Mouse (Mus musculus) hindbrain, embryonic 13.5 days (tissue): ENCODE results near the gene Foxb2. TPM values are rescaled to one million over a fixed set of nuclear protein-coding genes. Genes with fewer than 3 reads are reported as not detected.
"Not testable (repeated sequence)": the region's sequence is repeated elsewhere in the genome, so short reads cannot be mapped to it uniquely, and the experiment has no call there.

Experiments
- ATAC-seq: fragments of 200-750 bp; cut with Nextera tagmentation; 2 replicates; pipeline ENCODE4 v1.8.0; 2017; ENCODE audit warnings: moderate TSS enrichment; ENCODE audit not compliant: low FRiP score
- H3K27ac ChIP-seq: fragments of 300-500 bp; sonication (generic); 2 replicates; pipeline ENCODE4 v1.5.1; 2015; ENCODE audit warnings: inconsistent platforms, mild to moderate bottlenecking, moderate library complexity
- H3K27me3 ChIP-seq: fragments of 300-500 bp; sonication (generic); 2 replicates; pipeline ENCODE4 v1.6.1; 2015; ENCODE audit warnings: mild to moderate bottlenecking, inconsistent platforms
- H3K36me3 ChIP-seq: fragments of 300-500 bp; sonication (generic); 2 replicates; pipeline ENCODE4 v1.6.1; 2015; ENCODE audit warnings: mild to moderate bottlenecking, inconsistent platforms
- H3K4me1 ChIP-seq: fragments of 300-500 bp; sonication (generic); replicated peaks from 2 replicates; pipeline ENCODE4 v1.6.1; 2015; ENCODE audit warnings: inconsistent platforms
- H3K4me2 ChIP-seq: fragments of 300-500 bp; sonication (generic); 2 replicates; pipeline ENCODE4 v1.6.1; 2015; ENCODE audit warnings: inconsistent platforms, mild to moderate bottlenecking, moderate library complexity
- H3K4me3 ChIP-seq: fragments of 300-500 bp; sonication (generic); 2 replicates; pipeline ENCODE4 v1.5.1; 2015; ENCODE audit warnings: mild to moderate bottlenecking, inconsistent platforms
- H3K9ac ChIP-seq: fragments of 300-500 bp; sonication (generic); 2 replicates; pipeline ENCODE4 v1.6.1; 2015; ENCODE audit warnings: mild to moderate bottlenecking, inconsistent platforms
- H3K9me3 ChIP-seq: fragments of 300-500 bp; sonication (generic); 2 replicates; pipeline ENCODE4 v1.6.1; 2016; ENCODE audit warnings: inconsistent platforms
- WGBS: fragments of 180-500 bp; shearing (Covaris S2); methylation state at CpG from one replicate; pipeline ENCODE4 v1.1.7; 2015; 5-methylcytosine and 5-hydroxymethylcytosine counted together
- polyA plus RNA-seq: library from polyadenylated mRNA; unstranded; fragments of >200 nt; fragmentation: Nextera tagmentation; extraction: Ambion mirVana; gene quantifications from 2 replicates; pipeline ENCODE4 v1.2.1, GENCODE M21; 2015

The Foxb2 gene
- polyA plus RNA-seq, 1 experiment from 2014 or later: 2.1 TPM

DNA sequence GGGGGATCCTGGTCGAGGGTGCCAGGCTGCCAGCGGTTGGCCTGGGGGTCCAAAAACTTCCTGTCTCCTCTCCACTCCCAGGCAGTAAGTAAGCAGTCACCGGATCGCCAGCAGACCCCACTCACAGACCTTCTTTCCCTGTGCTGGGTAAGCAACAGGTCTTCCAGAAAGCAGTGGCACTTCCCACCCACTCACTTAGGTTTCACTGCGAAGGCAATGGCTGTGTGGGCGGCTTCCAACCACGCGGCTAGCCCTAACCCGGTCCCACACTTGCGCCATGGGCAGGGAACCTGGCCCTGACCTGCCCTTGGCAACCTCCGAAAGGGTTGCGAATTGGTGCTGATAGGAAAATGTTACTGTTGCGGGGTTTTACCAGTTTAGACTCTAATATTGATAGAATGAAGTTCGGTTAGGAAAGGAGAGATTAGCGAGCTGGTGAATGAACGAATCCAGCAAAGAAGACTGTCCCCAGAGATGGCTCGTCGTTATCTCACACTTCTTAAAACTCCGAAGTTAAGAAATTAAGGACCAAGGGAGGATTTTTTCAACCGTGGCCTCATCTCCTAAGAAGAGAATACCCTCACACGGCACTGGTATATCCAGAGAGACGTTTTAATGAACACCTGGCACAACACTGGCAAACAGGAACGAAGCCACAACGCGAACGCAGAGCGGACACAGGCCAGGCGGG is 3.0 kb downstream of the Foxb2 start:
- Histone ChIP-seq H3K4me1 (peaks cover 31% of the 10 kb centered on the region), H3K27ac (no peak overlapping the region), H3K4me3 (peak overlapping the region; percentile 49), H3K9ac (no peak overlapping the region), H3K9me3 (no peaks in the 10 kb centered on the region), H3K36me3 (no peaks in the 10 kb centered on the region), H3K27me3 (peaks cover 99% of the 10 kb centered on the region), H3K4me2 (peak overlapping the region; percentile 7; the same call in 1 of the 2 replicates)
- WGBS: under 1% methylated on average over 28 of the region's 28 CpGs
- ATAC-seq: no peak

GRCm38 (mm10) chr19:16868534-16868933 is 5.1 kb downstream of the Foxb2 start:
- no peak overlapping the region for H3K27ac ChIP-seq
- peaks cover 18% of the 10 kb centered on the region for H3K4me1 ChIP-seq
- no peaks in the 10 kb centered on the region for H3K36me3 ChIP-seq
- H3K4me2 ChIP-seq: no peak overlapping the region
- no peak overlapping the region for H3K9ac ChIP-seq
- peak; percentile 31; the same call in 1 of the 2 replicates for ATAC-seq
- peaks cover 90% of the 10 kb centered on the region for H3K27me3 ChIP-seq
- H3K9me3 ChIP-seq: no peaks in the 10 kb centered on the region
- WGBS: 35% methylated on average over 5 of the region's 5 CpGs
- no peak overlapping the region for H3K4me3 ChIP-seq

- ATAC-seq: no peak
- no peak overlapping the region for H3K9ac ChIP-seq
- 67% methylated on average over 4 of the region's 4 CpGs for WGBS
These were observed 15.0 kb downstream of the Foxb2 start for GRCm38 (mm10) chr19:16858646-16859045.

GRCm38 (mm10) chr19:16856752-16857151 is 16.9 kb downstream of the Foxb2 start:
- H3K27ac ChIP-seq: no peak overlapping the region
- H3K9ac ChIP-seq: no peak overlapping the region
- peaks cover 7% of the 10 kb centered on the region; the same call in 1 of the 2 replicates for H3K27me3 ChIP-seq
- no peak overlapping the region for H3K4me2 ChIP-seq
- no peak for ATAC-seq
- no peaks in the 10 kb centered on the region for H3K36me3 ChIP-seq
- WGBS: 76% methylated on average over 5 of the region's 5 CpGs
- H3K9me3 ChIP-seq: no peaks in the 10 kb centered on the region
- no peaks in the 10 kb centered on the region for H3K4me1 ChIP-seq
- no peak overlapping the region for H3K4me3 ChIP-seq

More at GRCm38 (mm10) chr19:16858646-16859045, 15.0 kb downstream of the Foxb2 start:
- Histone ChIP-seq H3K4me1 (no peaks in the 10 kb centered on the region), H3K4me2 (no peak overlapping the region), H3K36me3 (no peaks in the 10 kb centered on the region), H3K4me3 (no peak overlapping the region), H3K27me3 (peaks cover 12% of the 10 kb centered on the region; the same call in 1 of the 2 replicates), H3K27ac (no peak overlapping the region), H3K9me3 (no peaks in the 10 kb centered on the region)

- not testable (repeated sequence) for H3K27ac ChIP-seq, H3K36me3 ChIP-seq, H3K4me3 ChIP-seq, H3K9me3 ChIP-seq, H3K9ac ChIP-seq, ATAC-seq, H3K4me2 ChIP-seq, H3K4me1 ChIP-seq, H3K27me3 ChIP-seq
- WGBS: 85% methylated on average over 2 of the region's 2 CpGs
These were observed 29.5 kb downstream of the Foxb2 start for GRCm38 (mm10) chr19:16844091-16844490.

DNA sequence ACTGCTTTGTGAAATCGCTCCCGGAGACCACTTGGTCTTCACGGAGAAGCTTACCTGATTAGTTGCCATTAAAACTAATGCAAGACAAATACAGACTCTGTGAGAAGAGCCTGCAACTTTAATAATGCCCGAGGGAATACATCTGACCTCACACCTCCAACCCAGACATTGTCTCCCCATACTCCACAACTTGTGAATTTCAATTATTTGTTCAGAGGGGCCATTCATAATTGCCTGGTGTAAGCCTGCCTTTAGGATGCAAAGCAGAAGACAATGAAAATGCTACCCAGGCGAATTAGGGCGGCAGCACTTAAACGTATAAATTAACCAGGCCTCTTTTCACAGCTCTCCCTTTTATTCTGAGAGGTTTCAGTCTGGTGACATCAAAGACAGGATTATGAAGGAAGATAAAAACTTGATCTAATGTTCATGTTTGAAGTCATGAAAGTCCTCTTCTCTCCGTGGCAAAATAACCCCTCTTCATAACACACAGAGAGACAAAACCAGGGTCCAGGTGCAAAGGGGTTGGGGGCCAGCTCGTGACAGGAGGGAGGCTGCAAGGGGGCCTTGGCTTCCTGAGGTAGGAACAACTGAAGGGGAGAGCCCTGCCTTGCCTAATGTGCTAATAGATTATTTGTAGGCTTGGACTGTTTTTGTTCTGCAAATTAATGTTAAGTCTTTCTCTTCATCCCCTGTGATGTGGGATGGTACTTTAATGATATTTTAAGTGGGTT is 31.9 kb downstream of the Foxb2 start:
- no peak overlapping the region for H3K4me2 ChIP-seq
- no peak for ATAC-seq
- H3K9ac ChIP-seq: no peak overlapping the region
- no peaks in the 10 kb centered on the region for H3K36me3 ChIP-seq
- no peak overlapping the region for H3K4me3 ChIP-seq
- 0 out of 2 replicates have a peak, but pooled peaks cover 5% of the 10 kb centered on the region for H3K4me1 ChIP-seq
- no peak overlapping the region for H3K27ac ChIP-seq
- no peaks in the 10 kb centered on the region for H3K9me3 ChIP-seq
- WGBS: 25% methylated on average over 9 of the region's 9 CpGs
- no peaks in the 10 kb centered on the region for H3K27me3 ChIP-seq

DNA sequence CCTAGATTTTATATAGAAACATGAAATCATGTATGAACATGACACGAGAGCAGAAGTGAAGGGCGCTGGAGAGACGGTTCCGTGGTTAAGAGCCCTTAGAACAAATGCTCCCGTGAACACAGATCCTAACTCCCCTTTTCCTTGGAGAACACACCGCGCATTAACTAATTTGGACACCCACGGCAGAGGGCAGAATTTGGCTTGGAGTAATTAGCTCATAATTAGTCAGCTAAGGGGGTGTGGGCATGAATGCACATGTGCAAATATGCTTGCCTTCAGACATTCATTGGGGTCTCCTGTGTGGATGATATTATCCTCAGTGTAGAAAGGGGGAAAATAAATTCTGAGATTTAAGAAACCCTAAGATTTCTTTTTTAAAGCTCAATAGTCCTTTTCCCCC is 32.6 kb downstream of the Foxb2 start:
- no peaks in the 10 kb centered on the region for H3K36me3 ChIP-seq
- H3K4me3 ChIP-seq: no peak overlapping the region
- H3K27me3 ChIP-seq: no peaks in the 10 kb centered on the region
- no peak overlapping the region for H3K27ac ChIP-seq
- ATAC-seq: no peak
- no peak overlapping the region for H3K9ac ChIP-seq
- H3K4me2 ChIP-seq: no peak overlapping the region
- no peaks in the 10 kb centered on the region for H3K9me3 ChIP-seq
- 0 out of 2 replicates have a peak, but pooled peaks cover 5% of the 10 kb centered on the region for H3K4me1 ChIP-seq
- 68% methylated on average over 8 of the region's 8 CpGs for WGBS

DNA sequence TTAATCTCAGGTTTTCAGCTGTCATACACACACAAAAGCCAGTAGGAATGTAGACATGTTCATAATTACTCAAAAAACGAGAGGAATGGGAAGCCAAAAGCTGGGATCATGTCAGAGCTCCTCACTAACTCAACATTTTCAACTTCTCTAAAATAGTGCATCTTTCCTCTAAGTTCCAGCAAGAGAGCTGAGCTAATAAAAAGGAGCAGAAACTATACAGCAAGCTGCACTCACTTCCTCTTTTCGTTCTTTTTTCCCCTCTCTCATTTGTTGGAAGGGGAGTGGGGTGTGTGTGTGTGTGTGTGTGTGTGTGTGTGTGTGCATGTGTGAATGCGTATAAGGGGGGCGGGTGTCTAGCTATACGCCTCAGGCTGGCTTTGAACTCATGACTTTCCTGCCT is 45.9 kb downstream of the Foxb2 start:
- WGBS: 81% methylated on average over 5 of the region's 5 CpGs

GRCm38 (mm10) chr19:16825228-16825627 is 48.4 kb downstream of the Foxb2 start:
- ATAC-seq: no peak

More for the DNA sequence above, 45.9 kb downstream of the Foxb2 start:
- Histone ChIP-seq H3K9me3 (no peaks in the 10 kb centered on the region), H3K4me3 (no peak overlapping the region), H3K36me3 (no peaks in the 10 kb centered on the region), H3K27ac (no peak overlapping the region), H3K9ac (no peak overlapping the region), H3K4me1 (no peaks in the 10 kb centered on the region), H3K27me3 (no peaks in the 10 kb centered on the region), H3K4me2 (no peak overlapping the region)
- no peak for ATAC-seq

More at GRCm38 (mm10) chr19:16825228-16825627, 48.4 kb downstream of the Foxb2 start:
- H3K36me3 ChIP-seq: no peaks in the 10 kb centered on the region
- H3K4me3 ChIP-seq: no peak overlapping the region
- no peaks in the 10 kb centered on the region for H3K9me3 ChIP-seq
- no peaks in the 10 kb centered on the region for H3K4me1 ChIP-seq
- no peak overlapping the region for H3K27ac ChIP-seq
- H3K27me3 ChIP-seq: no peaks in the 10 kb centered on the region
- no peak overlapping the region for H3K9ac ChIP-seq
- H3K4me2 ChIP-seq: no peak overlapping the region
- 39% methylated on average over 5 of the region's 5 CpGs for WGBS

Other genes starting within 250 kb of the Foxb2 start
- gene Vps13a, start 92.9 kb downstream of the Foxb2 start, polyA plus RNA-seq: 7.6 and 9.2 TPM in 2 replicates
- gene Prune2, start 82.3 kb upstream of the Foxb2 start, polyA plus RNA-seq: 5.5 and 6.2 TPM in 2 replicates